Mouse (Mus musculus): ENCODE data around the gene Cdc42se2.

Cdc42se2 gene

DNA sequence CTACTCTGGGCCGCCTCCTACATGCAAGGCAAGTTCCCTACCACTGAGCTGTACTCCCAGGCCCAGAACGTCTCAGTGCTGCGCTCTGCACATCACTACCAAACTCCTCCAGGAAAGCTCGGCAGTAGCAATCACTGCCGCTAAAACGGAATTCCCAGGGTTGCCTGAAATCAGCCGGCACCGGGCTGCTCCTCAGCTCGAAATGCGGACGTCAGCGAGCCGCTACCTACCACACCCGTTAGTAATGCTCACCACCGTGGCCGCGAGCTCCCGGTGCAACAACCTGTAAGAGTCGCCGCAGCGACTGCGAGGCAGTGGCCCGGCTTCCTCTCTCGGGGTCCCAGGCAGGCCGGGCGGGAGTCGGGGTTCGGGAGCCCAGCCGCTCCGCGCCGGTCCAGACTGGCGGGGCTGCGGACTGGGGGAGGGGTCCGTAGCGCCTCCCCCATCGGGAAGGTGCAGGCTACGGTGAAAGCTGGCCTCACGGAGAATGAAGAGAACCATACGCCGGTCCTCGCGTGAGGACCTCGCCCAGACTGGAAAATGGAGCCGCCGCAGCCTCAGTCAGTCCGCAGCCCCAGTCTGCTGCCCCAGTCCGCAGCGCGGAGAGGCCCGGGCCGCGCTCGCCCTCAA lies 502 bp downstream of the Cdc42se2 start:
- DNase-seq = peak; percentile 39 to 58

DNA sequence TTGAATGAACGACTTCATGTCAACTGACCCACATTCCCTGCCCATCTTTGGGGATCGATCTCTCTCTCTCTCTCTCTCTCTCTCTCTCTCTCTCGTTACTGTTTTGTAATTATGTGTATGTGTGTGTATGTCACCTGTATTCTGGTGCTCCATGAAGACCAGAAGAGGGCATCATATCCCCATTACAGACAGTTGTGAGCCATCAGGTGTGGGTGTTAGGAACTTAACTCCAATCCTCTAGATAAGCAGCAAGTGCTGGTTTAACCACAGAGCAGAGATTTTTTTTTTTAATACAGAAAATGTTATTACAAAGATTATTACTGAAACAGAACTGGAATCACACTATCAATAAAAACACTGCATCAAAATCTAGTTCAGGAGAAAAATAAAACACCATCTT lies 1.9 kb downstream of the Cdc42se2 start:
- no peak for DNase-seq

DNA sequence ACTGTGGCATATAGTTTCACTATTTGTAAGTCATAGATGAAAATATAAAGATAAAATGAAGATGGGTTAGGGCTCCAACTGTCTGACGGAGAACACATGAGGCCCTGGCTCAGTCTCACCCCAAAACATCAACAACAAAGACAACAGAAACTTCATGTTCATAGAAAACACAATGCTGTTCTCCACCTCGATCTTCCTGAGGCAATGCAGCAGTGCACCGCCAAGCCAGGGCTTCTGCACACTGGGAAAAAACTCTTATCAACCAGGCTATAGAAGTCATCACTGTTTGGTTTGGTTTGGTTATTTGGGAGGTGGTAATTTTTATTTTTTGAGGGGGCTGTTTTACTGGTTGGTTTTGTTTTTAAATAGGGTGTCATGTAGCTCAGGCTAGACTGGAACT lies 3.0 kb downstream of the Cdc42se2 start:
- no peak for DNase-seq

DNA sequence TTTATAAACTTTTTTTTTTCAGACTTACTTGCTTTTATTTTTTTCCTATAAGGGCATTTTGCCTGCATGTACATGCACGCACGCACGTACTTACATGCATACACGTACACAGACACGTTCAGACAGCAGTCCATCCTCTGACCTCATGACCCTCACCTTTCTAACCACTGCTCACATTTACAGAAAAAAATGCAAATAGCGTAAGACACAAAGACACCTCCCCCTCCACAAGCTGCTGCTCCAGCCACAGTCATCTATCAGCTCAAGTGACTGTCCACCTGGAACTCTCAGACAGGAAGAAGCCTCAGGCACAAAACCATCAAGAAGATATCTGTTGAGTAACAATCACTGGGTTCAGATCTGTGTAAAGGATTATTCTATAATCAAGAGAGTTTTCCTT lies 5.2 kb downstream of the Cdc42se2 start:
- no peak for DNase-seq

DNA sequence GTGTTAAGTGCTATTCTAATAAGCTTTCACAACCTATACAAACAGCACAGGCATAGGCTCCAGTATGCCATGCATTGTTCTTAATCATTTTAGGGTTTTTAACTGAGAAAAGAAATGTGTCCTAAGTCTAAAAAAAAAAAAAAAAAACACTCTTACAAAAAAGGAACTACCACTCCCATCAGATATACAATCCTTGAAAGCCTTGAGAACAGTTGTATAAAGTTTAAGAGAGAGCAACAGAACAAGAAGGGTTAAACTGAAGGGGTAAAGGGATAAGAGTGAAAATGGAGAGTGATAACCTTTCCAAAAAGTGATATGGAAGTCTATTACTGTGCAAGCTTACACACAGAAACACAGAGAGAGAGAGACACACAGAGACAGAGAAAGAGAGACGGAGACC lies 7.5 kb downstream of the Cdc42se2 start:
- no peak for DNase-seq

DNA sequence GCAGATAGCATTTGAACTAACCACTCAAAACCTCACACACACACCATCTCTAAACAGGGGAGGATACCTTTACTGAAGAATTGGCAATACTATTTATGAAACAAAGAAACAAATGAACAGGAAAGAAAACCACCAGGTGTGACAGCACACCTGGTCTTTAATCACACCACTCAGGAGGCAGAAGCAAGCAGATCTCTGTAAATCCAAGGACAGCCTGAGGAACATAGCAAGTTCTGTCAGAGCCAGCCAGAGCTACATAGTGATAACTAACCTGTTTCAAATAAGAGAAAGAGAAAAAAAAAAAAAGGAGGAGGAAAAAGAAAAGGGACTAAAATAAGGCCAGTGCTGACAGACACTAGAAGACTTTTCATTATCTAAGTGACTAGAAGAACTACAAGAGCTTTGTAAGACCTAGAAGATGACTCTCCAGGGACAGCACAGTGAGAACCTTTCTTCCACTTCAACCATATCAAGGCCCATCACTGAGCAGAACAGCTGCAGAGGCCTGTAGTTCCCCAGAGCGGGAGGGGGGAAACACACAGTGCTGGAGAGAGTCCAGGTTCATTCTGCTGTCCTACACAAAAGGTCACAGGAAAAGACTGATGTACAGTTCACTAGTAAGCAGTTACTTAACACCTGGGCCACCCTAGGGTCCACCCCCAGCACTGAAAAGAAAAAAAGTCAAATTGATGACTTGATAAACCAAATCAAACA lies 9.2 kb downstream of the Cdc42se2 start:
- no peak for DNase-seq

DNA sequence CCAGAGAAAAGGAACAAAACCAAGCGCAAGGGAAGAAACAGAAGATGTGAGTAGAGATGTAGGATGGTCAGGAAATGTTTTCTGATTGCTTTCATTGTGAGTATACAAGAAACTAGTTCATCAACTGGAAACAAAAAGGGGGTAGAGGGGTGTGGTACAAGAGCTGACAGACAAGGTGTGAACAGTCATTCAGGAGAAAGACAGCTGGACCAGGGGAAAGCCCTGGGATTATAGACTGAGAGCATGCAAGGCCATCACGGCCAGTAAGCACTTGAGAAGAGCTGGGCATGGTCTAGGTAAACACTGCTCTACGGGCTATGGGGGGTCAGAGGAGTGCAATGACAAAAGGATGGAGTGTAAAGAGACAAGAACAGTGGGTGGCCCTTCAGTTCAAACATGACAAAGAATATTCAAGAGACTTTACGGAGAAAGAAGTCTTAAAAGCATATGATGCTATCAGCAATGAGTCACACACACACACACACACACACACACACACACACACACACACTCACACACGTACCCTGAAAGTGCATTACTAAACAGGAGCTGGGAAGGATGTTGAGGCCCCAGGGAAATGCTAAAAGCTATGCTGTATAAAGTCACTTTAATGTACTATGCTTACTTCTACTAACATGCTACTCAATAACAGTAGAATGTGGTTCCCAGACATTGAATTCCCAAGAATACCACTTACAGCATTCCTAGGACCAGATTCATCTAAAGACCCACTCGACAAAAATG lies 9.9 kb downstream of the Cdc42se2 start:
- DNase-seq = no peak

DNA sequence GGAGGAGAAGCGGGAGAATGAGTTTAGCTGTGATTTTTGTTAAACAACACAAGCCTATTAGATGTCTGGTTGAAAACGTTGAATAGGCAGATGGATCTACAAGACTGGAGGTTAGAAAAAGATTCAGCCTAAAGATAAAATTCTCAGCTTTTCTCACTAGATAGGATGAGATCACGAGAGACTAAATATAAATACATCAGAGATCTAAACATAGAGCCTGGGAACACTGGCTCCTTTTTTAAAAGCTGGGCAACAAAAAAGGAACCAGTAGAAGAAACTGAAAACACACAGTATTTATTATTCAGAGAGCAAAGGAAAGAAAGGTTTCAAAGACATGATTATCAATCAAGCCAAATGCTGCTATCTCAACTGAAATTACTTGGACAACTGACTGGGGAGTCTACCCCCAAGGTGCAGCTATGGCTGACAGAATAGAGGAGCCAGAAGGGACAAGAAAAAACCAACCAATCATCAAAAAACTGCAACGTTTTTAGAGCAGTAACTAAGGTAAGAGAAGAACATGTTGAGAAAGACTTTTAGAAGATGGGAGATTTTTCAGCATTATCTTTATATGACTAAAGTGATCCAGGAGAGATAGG lies 10.6 kb downstream of the Cdc42se2 start:
- DNase-seq = no peak

DNA sequence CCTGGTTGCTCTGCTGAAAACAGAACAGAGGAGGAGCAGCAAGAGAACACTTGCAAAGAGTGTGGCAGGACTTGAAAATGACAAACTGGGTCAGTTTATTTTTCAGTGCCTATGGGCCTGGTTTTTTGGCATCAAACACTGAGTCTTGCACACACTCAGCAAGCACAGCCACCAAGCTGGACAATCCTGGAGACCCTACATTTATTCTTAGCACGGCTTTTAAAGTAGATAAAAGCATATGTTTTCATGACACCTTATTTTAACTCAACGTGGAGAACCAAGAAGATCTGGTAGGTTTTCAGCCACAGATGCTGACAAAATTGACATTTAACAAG lies 11.1 kb downstream of the Cdc42se2 start:
- no peak for DNase-seq

DNA sequence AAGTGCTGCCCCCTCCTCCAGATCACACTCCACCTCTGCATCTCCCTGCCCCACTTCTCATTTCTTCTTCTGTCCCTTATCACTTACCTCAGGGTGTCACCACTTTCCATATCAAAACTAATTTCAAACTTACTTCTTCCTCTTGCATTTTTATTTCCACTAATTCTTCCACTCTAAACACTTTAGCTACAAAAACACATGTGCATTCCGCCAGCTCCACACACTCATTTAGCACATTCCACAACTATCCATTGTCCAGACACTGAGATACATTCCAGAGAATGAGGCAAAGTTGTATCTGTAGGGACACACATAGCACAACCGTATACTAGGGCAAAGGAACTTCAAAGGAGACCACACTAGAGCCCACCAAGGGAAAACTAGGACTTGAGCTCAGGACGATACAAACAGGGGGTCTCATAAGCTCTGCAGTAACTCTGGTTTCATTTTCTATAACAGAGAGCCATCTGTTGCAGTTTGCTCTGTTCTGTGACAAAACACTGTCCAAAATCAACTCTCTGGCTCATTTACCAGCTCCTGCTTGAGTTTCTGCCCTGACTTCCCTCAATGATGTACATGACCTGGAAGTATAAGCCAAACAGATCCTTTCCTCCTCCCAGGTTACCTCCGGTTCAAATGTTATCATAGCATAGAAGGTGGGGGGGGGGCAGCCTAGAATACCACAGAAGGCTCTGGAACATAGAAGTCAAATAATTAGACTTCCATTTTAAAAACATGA lies 11.7 kb downstream of the Cdc42se2 start:
- no peak for DNase-seq

DNA sequence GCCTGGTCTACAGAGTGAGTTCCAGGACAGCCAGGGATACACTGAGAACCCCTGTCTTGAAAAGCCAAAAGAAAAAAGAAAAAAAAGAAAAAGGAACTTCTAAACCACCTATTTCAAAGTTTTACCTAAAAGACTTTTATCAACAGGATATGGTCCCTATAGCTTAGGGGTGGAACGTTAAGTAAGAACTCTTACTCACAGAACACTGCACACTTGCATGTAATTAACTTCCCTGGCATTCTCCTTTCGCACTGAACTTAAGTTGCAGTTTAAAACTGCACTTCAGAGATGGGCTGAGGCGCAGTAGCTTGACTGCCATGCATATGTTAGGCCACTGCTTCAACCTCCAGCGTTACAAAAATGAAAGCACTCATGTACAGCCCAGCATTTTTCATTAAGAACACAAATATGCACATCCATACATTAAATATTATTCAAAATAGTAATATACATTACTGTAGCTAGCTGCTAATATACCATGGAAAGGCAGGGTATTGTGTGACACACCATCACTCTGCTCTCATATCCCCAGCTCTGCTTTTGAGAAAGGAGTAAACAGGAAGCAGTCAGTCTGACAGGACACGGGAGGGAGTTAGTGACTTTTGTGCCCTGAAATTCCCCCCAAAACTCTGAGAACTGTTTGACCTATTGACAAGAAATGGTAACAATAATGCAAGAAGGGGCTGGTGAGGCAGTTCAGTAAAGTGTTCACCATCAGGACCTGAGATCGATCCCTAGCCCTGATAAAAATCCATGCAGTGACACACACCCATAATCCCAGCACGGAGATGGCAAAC lies 13.0 kb downstream of the Cdc42se2 start:
- no peak for DNase-seq

DNA sequence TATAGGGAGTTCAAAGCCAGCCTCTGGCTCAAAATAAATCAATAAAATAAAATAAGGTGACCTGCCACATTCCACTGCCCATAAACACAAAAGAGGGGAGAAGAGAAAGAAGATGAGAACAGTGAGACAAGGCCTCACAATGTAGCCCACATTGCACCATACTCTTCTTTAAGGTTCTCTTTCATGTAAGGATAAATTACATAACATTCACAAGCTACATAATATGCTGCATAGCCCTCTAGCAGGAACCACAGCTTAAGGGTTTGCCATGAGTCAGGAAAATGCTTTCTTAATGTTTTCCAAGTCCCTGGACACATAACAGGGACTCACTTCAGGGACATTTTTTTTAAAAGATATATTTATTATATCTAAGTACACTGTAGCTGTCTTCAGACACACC lies 15.9 kb downstream of the Cdc42se2 start:
- DNase-seq = no peak

DNA sequence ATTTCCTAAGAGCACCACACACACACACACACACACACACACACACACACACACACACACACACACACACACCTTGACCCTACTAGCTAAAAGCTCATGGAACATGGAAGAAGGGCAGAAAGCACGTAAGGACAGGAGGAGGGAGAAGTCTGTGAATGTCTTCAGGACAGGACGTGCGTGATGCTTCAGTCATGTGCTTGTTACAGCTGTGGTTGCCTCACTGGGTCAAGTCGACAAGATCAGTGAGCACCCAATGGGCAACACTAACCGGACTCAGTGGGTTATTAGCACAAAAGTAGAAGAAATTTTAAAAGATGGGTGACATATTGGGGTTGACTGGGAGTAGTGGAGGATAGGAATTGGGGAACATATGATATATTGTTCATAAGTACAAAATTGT lies 17.6 kb downstream of the Cdc42se2 start:
- DNase-seq = no peak

DNA sequence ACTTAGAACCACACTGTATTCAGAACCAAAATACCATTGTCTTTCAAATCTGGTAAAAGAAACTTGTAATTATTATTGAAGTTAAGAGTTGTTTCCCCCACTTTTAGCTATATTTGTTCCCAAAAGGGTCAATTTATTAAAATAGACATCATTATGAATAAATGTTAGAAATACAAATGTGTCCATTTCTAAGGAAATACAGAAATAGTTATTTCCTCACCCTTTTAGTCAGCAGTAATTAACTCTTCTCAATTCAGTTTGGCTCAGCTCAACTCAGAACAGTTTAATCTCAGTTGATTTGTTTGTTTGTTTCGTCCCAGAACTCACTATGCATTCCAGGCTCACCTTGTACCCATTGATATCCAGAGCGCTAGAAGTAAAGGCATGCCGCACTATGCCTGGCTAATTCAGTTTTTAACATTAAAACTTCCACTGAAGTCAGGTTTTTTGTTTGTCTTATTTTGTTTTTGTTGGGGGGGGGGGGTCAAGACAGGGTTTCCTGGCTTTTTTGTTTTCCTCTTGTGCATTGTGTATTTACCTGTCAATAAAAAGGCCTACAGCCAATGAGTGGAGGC lies 19.3 kb downstream of the Cdc42se2 start:
- DNase-seq = no peak

DNA sequence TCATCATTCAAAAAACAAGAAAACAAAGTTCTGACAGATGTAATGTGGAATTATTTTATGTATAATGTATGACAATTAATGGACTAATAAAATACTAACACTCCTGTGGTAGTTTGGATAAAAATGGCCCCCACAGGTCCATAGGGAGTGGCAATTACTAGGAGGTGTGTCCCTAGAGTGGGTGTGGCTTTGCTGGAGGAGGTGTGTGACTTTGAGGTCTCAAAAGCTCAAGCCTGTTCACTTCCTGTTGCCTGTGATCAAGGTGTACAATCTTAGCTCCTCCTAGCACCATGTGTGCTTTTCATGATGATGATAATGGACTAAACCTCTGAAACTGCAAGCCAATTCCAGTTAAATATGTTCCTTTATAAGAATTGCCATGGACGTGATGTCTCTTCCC lies 22.7 kb downstream of the Cdc42se2 start:
- no peak for DNase-seq

DNA sequence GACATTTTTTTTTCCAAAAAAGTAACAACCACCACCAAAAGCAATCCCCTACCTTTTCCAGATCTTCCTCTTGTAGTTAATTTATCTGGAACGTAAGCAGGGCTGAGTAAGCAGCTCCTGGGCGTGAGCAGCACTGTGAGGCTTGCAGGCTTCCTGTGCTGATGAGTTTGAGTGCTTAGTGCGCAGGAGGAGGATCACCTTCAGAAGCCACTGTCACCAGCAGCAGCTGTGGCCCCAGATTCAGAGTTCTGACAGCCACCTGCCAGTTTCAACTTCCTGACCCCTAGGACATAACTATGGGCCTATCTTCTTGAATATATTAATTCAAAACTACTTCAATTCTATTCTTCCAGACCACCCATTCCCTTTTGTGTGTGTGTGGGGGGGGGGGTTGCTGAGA lies 23.4 kb downstream of the Cdc42se2 start:
- DNase-seq = no peak

DNA sequence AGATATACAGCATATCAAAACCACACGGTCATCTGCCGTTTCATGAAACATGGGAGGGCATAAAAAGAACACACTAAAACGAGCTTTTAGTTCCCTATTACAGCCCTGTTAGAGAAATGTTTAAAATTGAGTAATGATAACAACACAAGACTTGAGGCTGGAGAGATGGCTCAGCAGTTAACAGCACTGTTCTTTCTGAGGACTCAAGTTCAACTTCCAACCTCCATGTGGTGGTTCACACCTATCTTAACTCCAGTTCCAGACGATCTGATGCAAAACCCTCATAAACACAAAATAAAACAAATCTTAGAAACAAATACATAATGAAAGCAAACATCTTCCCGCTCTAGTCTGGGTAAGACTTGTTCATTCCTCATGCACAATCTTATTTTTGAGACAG lies 24.7 kb downstream of the Cdc42se2 start:
- no peak for DNase-seq

DNA sequence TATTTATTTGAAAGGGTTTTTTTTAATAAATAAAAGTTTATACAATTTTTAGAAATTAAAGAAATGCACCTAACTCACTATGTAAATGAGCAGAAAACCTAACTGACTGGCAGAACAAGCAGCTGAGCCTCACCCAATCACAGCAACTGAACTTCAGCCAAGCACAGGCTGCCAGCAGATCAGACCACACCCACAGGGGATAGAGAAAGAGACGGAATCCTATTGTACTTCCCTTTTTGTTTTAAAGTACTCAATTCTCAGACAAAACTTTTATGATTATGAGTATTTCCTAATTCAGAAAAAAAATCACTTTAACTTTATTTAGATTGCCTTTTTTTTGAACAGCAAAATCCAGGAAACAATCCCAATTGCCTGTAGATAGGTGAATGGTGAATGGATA lies 29.5 kb downstream of the Cdc42se2 start:
- no peak for DNase-seq

DNA sequence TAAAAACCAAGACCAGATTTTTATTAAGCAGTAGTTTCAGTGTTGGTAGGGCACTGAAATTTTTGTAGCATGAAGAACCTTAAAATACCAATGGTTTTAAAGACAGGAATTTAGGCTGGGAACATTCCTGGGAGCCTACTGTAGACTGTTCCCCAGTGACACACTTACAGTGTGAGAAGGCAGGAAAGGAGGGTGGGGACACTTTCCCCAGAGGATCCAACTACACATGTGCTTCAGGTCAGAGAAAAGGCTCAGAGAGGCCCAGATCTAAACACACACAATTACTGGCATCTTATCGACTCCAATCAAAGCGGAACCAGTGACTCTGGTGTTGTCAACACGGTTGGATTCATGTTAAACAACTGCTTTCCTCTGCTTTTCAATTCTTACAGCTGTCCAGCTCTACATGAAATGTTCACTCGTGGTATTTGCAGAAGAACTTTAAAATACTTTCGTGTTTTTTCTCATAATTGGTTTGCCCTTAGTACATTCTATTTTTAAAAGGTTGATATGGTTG lies 32.3 kb downstream of the Cdc42se2 start:
- DNase-seq = no peak

DNA sequence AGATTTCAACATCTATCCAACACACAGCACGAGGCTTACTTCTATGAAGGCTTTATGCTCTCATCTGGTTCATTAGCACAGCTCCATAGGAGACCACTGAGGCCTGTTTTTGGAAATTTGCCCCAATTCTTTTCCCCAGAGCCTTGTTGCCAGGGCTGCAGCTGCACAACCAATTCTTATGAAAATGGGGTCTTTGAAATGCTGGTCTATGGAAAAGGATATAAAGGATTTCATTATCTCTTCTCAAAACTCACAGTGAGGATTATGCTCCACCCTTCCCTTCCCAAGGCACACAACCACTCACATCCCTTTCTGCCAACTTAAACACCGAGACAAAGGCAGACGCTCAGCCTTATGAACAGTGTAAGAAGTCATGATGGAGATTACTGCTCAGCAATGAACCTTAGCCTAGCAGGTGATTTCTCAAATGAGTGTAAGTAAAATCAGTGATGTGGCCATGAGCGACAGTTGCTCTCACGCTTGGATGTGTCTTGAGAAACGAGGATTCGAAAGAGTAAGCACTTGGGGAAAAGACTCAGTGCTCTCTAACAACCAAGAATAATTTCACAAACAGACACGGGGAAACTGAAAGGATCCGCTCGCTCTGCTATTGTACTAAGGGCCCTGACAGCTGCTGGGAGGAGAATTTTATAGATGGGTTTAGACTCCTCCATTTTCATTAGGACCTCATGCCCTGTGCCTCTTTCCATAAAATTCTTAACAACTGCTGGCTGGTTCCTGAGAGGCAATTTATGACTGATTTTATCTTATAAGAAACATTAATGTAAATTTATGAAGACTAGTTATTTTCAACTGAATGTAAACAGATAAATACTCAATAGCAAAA lies 33.0 kb downstream of the Cdc42se2 start:
- DNase-seq = no peak

DNA sequence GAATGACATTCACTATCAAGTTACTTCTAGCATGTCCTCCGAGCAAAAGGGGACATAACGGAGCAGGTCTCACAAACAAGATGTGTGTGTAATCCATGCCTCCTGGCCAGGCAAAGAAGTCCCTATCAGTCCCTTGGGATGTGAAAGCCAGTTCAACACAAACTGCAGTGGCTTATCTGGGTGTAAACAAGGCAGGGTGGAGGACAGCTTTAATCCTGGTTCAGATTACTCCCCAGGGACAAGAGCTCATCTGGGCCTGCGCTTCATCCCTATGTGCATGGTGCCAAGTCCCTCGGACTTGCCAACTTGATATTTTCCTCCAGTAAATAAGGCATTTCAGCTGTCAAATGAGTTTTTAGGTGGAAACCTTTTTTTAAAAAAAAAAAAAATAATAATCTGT lies 36.0 kb downstream of the Cdc42se2 start:
- peak in 1 of 2 experiments; percentile 8 for DNase-seq

All from cerebellum, adult 18-20 months (tissue).